Mouse (Mus musculus) cerebellum, postnatal 36 days (tissue): ENCODE results near the gene Ccdc169.
A peak's percentile ranks its signal among the peaks of the same experiment; 100 is the strongest.

Experiments
- DNase-seq, 2 experiments: peaks; one replicate each; pipeline ENCODE4 v3.0.0; 2021 to 2022; ENCODE audit warnings: mixed read lengths in 2 of 2

Ccdc169 gene

GRCm38 (mm10) chr3:55137039-55137438 is at the start of gene Ccdc169:
Gene Ccdc169 (plus strand): TSS chr3:55137339.
- DNase-seq: no peak

DNA sequence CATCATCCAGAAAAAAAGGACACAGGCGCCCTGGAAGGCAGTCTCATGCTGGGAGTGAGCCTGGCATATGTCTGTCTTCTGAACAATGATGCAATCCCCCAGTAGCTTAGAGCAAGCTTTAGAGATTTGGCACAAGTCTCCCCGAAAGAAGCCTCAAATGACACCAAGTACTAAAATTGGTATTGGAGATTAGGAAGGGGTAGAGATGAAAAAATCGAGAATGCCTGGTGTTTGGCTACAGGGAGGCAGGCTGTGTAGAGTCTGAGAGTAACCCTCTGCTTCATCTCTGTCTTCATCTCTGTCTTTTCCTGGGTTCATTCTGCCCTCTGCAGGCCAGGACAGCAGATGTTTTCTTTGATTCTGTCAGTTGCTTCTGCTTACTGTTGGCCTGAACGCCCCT is 49.8 kb upstream of the Ccdc169 start:
- peak in 1 of 2 experiments; percentile 23 for DNase-seq

- DNase-seq: no peak
Observed at GRCm38 (mm10) chr3:55088359-55088758, 48.8 kb upstream of the Ccdc169 start.

DNA sequence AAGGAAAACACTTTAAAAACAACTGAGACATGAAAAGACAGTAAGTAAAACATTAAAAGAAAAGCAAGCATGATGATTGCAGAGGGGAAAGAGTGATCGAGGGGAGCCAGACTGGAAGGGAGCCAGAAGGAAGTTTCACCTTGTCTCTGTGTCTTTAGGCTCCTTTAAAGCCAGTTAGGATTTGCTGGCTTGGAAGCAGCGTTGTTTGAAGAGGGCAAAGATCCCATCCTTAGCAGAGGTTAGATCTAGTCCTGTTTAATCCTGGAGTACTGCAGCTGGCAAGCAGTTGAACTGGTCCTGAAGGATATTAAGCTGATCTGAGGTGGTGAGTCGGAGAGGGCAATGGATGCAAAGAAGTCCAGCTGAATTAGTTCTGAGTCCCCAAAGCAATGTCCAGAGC is 48.3 kb upstream of the Ccdc169 start:
- DNase-seq: no peak

DNA sequence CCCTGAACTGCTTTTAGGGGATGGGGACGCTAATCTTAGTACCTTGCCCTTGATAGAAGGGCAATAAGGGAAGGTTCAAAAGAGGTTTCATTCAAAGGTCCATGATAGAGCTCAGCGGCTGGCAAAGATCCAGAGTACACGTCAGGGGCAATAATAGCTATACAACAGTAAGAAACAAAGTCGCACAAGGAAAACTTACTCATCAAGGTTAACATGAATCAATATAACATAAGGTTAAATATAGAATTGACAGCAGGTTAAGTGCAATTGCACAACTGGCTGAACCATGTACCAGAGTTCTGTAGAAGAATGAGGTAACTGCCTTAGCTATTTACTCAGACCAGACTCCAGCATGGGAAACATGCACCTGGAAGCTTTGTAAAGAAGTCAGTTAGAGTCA is 47.8 kb upstream of the Ccdc169 start:
- no peak for DNase-seq

DNA sequence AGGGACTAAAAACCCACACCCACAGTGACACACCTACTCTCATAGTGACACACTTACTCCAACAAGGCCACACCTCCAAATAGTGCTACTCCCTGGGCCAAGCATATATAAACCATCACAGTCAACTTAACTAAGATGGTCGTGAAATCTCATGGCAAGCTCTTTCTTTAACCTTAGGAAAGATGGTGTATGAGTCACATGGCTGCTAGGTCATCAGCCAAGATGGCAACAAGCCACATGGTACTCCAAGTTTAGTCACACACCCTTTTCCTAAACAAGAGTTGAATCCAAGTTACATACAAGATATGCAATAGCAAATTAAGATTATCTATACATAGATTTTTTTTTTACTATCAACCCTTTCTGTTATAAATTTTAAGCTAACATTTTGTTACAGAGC is 44.0 kb upstream of the Ccdc169 start:
- DNase-seq: no peak

GRCm38 (mm10) chr3:55095968-55096654 is 41.0 kb upstream of the Ccdc169 start:
- DNase-seq: no peak

- DNase-seq: no peak
Observed at GRCm38 (mm10) chr3:55096655-55097005, 40.5 kb upstream of the Ccdc169 start.

GRCm38 (mm10) chr3:55097186-55097585 is 40.0 kb upstream of the Ccdc169 start:
- no peak for DNase-seq

- no peak for DNase-seq
Observed at GRCm38 (mm10) chr3:55098014-55098413, 39.1 kb upstream of the Ccdc169 start.

DNA sequence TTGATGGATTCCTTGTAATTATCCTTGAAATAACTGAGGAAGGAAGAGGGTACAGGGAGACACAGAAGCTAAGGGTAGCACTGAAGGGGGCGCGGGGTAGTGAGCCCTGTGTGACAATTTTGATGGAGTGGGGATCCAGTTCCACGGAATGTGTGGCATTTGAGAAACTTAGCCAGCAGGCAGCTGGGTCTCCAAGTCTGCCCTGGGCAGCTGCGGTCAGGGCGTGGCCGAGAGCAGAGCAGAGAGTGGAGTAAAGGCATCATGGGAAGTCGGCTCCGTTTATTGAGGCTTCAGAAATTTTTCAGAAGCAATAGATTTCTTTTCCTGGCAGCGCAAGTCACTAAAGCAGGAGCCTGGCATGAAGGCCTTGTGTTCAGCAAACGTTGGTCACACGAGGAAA is 38.1 kb upstream of the Ccdc169 start:
- DNase-seq: no peak

GRCm38 (mm10) chr3:55101092-55101491 is 36.0 kb upstream of the Ccdc169 start:
- DNase-seq: no peak

GRCm38 (mm10) chr3:55105372-55106023 is 31.6 kb upstream of the Ccdc169 start:
- no peak for DNase-seq

- no peak for DNase-seq
Observed at GRCm38 (mm10) chr3:55106051-55106450, 31.1 kb upstream of the Ccdc169 start.

- DNase-seq: no peak
Observed at GRCm38 (mm10) chr3:55109097-55109496, 28.0 kb upstream of the Ccdc169 start.

- DNase-seq: peak; percentile 99
Observed at GRCm38 (mm10) chr3:55111935-55112709, 25.0 kb upstream of the Ccdc169 start, which contains the start of gene Spg20. Gene Spg20 (plus strand): TSS chr3:55112108.

DNA sequence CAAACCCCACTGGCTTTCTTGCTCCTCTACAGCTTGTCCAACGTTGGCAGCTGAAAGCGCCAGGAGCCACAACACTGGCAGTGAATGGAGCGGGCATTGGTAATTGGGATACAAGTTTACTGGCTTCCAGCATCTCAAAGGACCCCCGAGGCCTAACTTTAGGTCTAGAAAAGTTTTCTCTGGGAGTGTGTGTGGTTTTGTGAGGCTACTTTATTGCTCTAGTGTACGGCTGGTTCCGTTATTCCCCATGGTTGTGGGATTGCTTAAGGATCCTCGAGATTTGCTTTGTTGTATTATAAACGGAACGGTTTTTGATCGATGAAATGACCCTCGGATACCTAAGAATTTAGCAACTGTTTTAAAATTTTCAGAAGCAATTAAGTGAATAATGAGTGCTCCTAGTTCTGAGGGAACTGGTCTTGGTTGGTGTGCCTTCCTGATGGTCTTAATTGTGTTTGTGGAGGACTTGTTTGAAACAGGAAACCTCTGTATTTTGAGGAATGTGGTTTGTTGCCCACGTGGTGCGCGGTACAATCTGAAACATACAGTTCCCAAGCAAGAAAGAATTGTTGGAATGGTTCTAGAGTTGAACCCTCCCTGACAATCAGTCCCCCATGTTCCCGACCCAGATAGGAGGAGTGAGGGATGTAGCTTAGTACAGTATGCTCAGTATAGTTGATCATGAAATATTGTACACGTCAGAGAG is 24.3 kb upstream of the Ccdc169 start:
- DNase-seq: no peak

DNA sequence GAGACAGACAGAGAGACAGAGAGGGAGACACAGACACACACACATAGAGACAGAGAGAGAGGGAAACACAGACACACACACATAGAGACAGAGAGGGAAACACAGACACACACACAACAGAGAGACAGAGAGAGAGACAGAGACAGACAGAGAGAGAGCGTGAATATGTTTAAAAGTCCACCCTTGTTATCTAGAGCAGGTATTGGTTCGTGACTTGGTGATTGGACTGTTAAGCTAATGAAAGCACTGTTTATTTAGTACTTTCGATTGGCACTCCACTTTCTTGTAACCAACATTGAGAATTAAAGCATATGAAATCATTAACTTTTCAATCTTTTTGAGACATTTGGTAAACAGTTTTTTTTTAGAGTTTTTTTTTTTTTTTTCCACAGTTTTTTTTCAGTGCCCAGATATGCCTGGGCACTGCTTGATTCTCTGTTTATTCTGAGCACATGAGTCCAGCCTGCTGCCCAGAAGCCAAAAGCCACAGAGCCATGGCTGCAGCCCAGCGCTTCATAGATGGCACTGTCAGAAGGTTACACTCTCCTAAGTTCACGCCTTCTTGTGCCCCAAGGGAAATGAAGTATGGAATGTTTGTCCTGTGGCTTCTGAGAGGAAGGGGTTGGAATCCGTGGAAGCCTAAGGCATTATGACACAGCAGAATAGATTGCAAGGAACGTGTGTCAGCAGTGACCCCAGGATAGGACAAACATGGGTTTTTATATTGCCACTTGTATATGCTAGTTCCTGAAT is 22.6 kb upstream of the Ccdc169 start:
- DNase-seq: peak in 1 of 2 experiments; percentile 14

DNA sequence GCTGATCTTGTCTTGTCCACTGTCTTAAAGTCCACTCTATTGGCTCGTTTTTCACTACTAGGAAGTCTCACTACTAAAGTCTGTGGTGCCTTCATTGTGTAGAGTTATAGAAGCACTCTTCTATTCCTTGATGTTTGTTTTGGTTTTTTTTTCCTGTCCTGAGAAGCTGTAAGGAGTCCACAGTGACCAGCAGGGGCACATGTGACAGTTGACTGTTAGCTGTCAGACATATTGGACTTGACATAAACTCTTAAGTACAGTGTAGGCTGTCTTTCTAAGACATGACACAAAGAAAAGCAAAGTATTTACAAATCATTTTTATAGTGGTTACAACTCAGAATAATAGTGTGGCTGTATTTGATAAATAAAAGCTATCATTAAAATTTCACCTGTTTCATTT is 22.1 kb upstream of the Ccdc169 start:
- no peak for DNase-seq

GRCm38 (mm10) chr3:55115989-55116388 is 21.1 kb upstream of the Ccdc169 start:
- DNase-seq: no peak

- no peak for DNase-seq
Observed at GRCm38 (mm10) chr3:55119275-55119898, 17.8 kb upstream of the Ccdc169 start.

GRCm38 (mm10) chr3:55122336-55122870 is 14.7 kb upstream of the Ccdc169 start:
- no peak for DNase-seq
